Mouse (Mus musculus) c-Kit-positive CD71-negative TER-119-negative erythroid progenitor cells, embryonic 14.5 days (primary cell): Measurements from ENCODE around the gene Eif3l.

Experiments used
- DNase-seq: peaks from one replicate; pipeline ENCODE4 v3.0.0-alpha.2; 2013; ENCODE audit warnings: low read depth

Gene Eif3l

DNA sequence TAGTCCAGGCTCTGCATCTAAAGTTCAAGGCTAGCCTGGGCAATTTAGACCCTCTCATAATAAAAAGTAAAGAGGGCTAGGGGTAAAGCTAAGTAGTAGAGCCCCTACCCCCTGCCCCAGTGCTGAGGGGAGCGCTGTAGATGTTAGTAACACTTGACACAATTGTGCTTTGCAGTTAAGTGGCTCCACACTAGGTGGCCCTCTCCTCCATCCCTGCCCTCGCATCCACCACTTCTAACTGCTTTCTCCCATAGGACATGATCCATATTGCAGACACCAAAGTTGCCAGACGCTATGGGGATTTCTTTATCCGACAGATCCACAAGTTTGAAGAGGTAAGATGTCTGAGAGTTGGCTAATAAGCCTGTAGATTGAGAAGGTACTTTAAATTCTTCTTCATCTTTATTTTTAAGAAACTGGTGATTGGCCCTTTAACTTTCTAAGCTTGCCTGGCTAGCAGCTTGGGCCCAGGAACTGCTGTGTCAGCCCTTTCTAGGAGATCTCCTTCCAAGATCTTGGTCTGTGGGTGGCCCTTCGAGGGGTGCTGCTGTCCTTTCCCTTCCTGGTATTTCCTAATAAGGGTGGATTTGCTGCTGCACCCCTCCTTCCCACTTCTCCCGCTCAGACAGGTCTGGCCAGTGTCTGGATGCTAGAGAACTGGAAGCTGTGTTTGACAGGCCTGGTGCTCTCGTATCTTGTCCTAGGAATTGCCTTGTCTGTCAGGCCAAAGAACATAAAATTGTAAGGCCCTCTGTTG, 18.3 kb downstream of the Eif3l start:
- DNase-seq, result no peak

DNA sequence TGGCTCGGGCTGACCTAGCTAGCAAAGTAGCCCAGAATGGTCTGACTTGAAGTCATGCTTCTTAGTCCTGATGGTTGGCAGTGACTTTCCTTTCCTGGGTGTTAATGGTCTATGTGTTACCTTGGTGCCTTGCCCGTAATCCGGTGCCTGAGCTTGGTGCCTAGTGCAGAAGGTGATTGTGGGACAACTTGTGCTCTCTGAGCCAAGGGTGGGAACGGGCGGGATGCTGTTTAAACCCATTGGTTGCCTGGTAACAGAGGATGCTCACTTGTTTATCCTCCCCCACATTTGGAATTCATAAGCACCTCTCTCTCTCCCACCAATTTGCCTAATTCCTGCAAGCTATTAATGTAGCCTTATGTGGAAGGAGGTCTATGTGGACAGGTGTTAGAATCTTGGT, 20.5 kb downstream of the Eif3l start:
- no peak for DNase-seq

GRCm38 (mm10) chr15:79096556-79096955, 21.6 kb downstream of the Eif3l start:
- no peak for DNase-seq

DNA sequence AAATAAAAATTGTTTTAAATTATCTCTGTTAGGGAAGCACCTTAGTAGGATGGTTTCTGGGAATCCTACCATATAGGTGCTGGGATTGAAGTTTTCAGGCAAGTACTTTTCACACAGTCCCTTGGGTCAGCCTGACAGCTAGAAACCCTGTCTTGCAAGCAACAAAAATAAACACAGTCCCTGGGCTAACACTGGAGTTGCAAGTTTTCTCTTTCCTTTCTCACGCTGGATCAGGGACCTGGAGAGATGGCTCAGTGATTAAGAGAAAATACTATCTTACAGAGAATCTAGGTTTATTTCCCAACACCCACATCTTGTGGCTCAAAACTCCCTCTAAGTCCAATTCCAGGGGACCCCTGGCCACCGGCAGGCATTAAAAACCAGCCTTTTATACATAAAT, 22.2 kb downstream of the Eif3l start:
- no peak for DNase-seq

- no peak for DNase-seq
Measured at GRCm38 (mm10) chr15:79097611-79098025, 22.6 kb downstream of the Eif3l start.

GRCm38 (mm10) chr15:79098220-79098619, 23.2 kb downstream of the Eif3l start:
- DNase-seq, result no peak

- DNase-seq, result no peak
Measured at GRCm38 (mm10) chr15:79098868-79099267, 23.9 kb downstream of the Eif3l start.

GRCm38 (mm10) chr15:79099456-79099855, 24.5 kb downstream of the Eif3l start:
- DNase-seq, result no peak

GRCm38 (mm10) chr15:79100391-79100790, 25.4 kb downstream of the Eif3l start:
- DNase-seq, result no peak

GRCm38 (mm10) chr15:79101531-79101930, 26.6 kb downstream of the Eif3l start:
- no peak for DNase-seq

- no peak for DNase-seq
Measured at GRCm38 (mm10) chr15:79103264-79103663, 28.3 kb downstream of the Eif3l start.

GRCm38 (mm10) chr15:79105804-79106203, 30.8 kb downstream of the Eif3l start:
- no peak for DNase-seq

DNA sequence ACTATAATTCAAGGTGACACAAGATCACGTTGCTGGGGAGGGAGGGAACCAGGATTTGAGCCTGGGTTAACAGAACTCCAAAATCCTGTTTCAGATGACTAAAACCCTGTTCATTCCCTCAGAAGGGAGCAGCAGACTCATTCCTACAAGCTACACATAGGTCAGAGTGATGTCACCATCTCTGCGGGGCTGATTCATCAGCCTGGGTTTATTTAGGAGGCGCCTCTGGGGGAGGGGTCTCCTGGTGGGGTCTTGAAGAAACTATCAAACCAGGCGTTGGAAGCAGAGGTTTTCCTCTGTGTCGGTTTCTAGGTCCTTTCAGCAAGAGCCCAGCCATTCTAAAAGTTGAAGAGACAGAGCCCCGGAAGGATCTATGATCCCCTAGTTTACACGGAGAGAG, 33.0 kb downstream of the Eif3l start:
- DNase-seq, result peak; percentile 16

- DNase-seq, result peak; percentile 25
Measured at GRCm38 (mm10) chr15:79108421-79109320, 33.7 kb downstream of the Eif3l start, which contains the start of gene Micall1. TSS of gene Micall1 (plus strand) at chr15:79108898.

DNA sequence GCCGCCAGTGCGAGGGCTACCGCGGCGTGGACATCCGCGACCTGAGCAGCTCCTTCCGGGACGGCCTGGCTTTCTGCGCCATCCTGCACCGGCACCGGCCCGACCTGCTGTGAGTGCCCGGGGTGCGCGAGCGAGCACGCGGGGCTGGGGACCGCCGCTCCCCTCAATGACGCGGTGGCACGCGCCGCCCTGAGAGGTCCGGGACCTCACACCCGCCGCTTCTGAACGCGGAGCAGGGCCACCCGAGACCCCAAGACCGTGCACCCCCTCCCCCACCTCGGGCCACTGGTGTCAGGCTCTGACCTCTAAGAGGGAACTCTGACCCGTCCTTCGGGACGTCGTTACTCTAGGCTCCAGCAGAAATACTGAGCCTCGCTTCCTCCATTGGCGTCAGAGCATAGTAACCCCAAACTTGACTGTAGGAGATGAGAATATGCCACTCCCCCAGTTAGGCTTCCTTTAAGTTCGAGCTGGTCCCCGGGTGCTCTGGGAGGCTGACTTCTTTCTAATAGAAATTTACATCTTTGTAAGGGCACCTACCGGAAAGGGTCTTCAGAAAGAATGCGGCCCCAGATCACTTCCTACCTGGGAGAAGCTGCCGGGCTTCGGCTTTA, 34.4 kb downstream of the Eif3l start:
- DNase-seq, result peak; percentile 18

GRCm38 (mm10) chr15:79110031-79110430, 35.1 kb downstream of the Eif3l start:
- no peak for DNase-seq

GRCm38 (mm10) chr15:79110528-79110927, 35.5 kb downstream of the Eif3l start:
- no peak for DNase-seq

DNA sequence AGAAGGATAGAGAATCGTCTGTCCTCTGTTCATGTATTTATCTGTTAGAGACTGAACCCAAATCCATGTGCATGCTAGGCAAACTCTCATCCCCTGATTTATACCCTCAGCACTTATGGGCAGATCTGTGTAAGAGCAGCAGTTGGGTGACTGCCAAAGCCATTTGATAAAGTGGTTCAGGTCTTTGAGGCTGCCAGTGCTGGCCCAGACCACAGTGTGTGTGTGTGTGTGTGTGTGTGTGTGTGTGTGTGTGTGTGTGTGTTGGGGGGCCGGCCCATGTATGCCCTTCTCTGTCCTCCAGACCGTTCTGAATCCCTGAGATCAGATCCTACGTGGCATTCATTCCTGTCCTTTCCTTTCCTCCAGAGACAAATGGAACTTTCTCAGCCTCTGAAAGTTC, 36.8 kb downstream of the Eif3l start:
- no peak for DNase-seq

- no peak for DNase-seq
Measured at GRCm38 (mm10) chr15:79115276-79115675, 40.3 kb downstream of the Eif3l start.

GRCm38 (mm10) chr15:79119491-79119890, 44.5 kb downstream of the Eif3l start:
- DNase-seq, result no peak

DNA sequence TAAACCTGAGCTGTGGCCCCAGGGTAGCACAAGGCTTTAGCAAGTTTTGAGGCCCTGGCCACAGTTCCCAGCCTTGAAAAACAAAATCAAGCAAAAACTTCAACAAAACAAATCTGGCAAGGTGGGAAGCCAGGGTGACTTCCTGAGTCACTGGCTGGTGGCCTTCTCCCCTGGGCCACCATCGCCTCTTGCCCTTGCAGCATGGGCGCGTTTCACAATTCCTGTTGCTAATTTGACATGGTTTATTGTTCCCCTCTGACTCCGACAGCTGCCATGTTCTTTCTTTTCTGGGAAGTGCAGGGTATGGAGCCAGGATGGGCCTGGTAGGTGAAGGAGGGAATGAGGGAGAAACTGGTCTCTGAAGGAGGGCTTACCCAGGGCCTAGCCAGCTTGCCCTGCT, 47.1 kb downstream of the Eif3l start:
- no peak for DNase-seq

GRCm38 (mm10) chr15:79122546-79122945, 47.6 kb downstream of the Eif3l start:
- DNase-seq, result no peak

GRCm38 (mm10) chr15:79123751-79124150, 48.8 kb downstream of the Eif3l start:
- DNase-seq, result no peak
